16 mouse cellular contexts compared by ENCODE assay signal in genomic region chr9:30590661-30591179, GRCm38 (mm10).
DNase-seq lines count a peak whose midpoint lies in the region; ATAC-seq and TF ChIP-seq lines count a peak whose summit lies in the region.
"Had no signal": no experiment of that assay in that cellular context is flagged by ENCODE, and none has a peak within 500 bp of the region (broad histone marks: within the 10 kb centered on the region; RNA-seq: fewer than 3 reads in every experiment).

No protein-coding gene starts in this region.

- WGBS in lung, adult 2 months = 60% methylated on average over 6 of the region's 6 CpGs

- no peak overlapping the region for H3K4me3 ChIP-seq in lung, adult 2 months (replicated peaks; ENCODE audit: extremely low read depth, low read depth, low read length)
- H3K4me3 ChIP-seq: embryonic facial prominence, embryonic 15.5 days; heart, embryonic 13.5 days; liver, embryonic 13.5 days had no signal

- no peak for TF ChIP-seq POLR2A in lung, adult 2 months (IDR thresholded peaks at IDR 0.05; ENCODE audit: borderline replicate concordance, extremely low read depth, low read depth, low read length)

- no peak for DNase-seq in frontal cortex, postnatal 25 days (ENCODE audit: low spot score in 2 of 2)
- peak; percentile 9 for DNase-seq in lung, postnatal 25 days (ENCODE audit: low spot score)
- no peak for DNase-seq in lung, adult 2 months
- DNase-seq in left cerebral cortex, postnatal 25 days (ENCODE audit: low spot score in 2 of 2) = peak; percentile 21 to 80
- DNase-seq in skeletal muscle tissue, adult 2 months (ENCODE audit: low read depth, low spot score) = peak; percentile 55
- DNase-seq in adrenal gland, postnatal 14 days = no peak
- no peak for DNase-seq in kidney, adult 18-20 months
- DNase-seq: adrenal gland, adult 8-10 months; kidney, adult 11 months; kidney, postnatal 4 days; liver, embryonic 13.5 days; midbrain, embryonic 14.5 days had no signal

- peak; percentile 90 for ATAC-seq in frontal cortex, adult (ENCODE audit: low TSS enrichment)
- ATAC-seq: forebrain, embryonic 16.5 days had no signal

- TF ChIP-seq CTCF in lung, adult 2 months (IDR thresholded peaks at IDR 0.05; ENCODE audit: insufficient read depth, low read length) = no peak

- intact Hi-C loops in left cerebral cortex, postnatal 25 days (cut with DNase I) = no loop called here

- H3K4me1 ChIP-seq in lung, adult 2 months (ENCODE audit: control insufficient read depth, insufficient read depth, low read length) = no peaks in the 10 kb centered on the region
- H3K4me1 ChIP-seq: heart, embryonic 13.5 days; liver, embryonic 13.5 days had no signal

Comparison
In these comparisons a context has a peak if more than half of its experiments do, and no peak if none do; other contexts are left out.
1. DNase-seq: peak in lung, postnatal 25 days (single experiment), left cerebral cortex, postnatal 25 days (2 of 2) and skeletal muscle tissue, adult 2 months (single experiment); none in frontal cortex, postnatal 25 days (0 of 2), lung, adult 2 months (single experiment), adrenal gland, postnatal 14 days (single experiment) and kidney, adult 18-20 months (single experiment).